Comparison of ENCODE assay signal across 22 mouse cellular contexts in the genomic region with DNA sequence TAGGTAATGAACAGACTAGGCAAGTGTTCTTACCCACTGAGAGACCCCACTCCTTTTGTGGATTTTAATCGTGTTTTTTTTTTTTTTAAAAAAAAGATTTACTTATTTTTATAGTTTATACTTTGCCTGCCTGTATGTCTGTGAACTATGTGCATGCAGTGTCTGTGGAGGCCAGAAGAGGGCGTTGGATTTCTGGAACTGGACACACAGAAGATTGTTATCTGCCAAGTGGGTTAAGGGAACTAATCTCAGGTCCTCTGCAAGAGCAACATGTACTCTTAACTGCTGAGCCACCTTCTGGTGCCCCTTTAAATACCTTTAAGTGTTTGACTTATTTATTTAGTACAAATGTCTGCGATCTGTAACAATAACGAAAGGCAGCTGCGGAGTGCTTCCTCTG.
DNase-seq lines count a peak whose midpoint lies in the region; ATAC-seq and TF ChIP-seq lines count a peak whose summit lies in the region.
"Had no signal": no experiment of that assay in that cellular context is flagged by ENCODE, and none has a peak within 500 bp of the region (broad histone marks: within the 10 kb centered on the region; RNA-seq: fewer than 3 reads in every experiment).

No protein-coding gene starts in this region.

- ATAC-seq in liver, embryonic 14.5 days (ENCODE audit: insufficient read depth) = no peak
- no peak for ATAC-seq in liver, embryonic 11.5 days (replicated peaks; ENCODE audit: low FRiP score)
- ATAC-seq in kidney, embryonic 15.5 days (replicated peaks; ENCODE audit: low FRiP score) = no peak
- ATAC-seq: forebrain, embryonic 13.5 days had no signal

- H3K27me3 ChIP-seq in liver, embryonic 14.5 days (ENCODE audit: control insufficient read depth, insufficient read depth, low read length) = no peaks in the 10 kb centered on the region
- no peaks in the 10 kb centered on the region for H3K27me3 ChIP-seq in liver, embryonic 11.5 days (replicated peaks; ENCODE audit: control insufficient read depth, insufficient read depth, low read length)
- H3K27me3 ChIP-seq in CH12.LX (replicated peaks) = no peaks in the 10 kb centered on the region
- no peaks in the 10 kb centered on the region for H3K27me3 ChIP-seq in kidney, embryonic 15.5 days
- H3K27me3 ChIP-seq: forebrain, embryonic 13.5 days; limb, embryonic 15.5 days; lung, embryonic 15.5 days; neural tube, embryonic 12.5 days; stomach, embryonic 15.5 days had no signal

- no peak for TF ChIP-seq RAD21 in CH12.LX (IDR thresholded peaks at IDR 0.05; ENCODE audit: low read depth, low read length)

- in situ Hi-C loops in CH12.LX (cut with MboI; ENCODE audit: low pct_ligation_motif_present, low pct_unique_long_range_greater_than_20kb, low sequenced_read_pairs) = loop anchor here (25.0 kb wide), 1 partner anchor 490 kb away; a partner anchor contains a TSS

- H3K9ac ChIP-seq in liver, embryonic 14.5 days (replicated peaks) = no peak overlapping the region
- no peak overlapping the region for H3K9ac ChIP-seq in liver, embryonic 11.5 days (ENCODE audit: low read depth, low read length)
- H3K9ac ChIP-seq in CH12.LX (ENCODE audit: insufficient read depth, low read depth) = no peak overlapping the region
- H3K9ac ChIP-seq in kidney, embryonic 15.5 days = no peak overlapping the region
- H3K9ac ChIP-seq: forebrain, embryonic 13.5 days; limb, embryonic 15.5 days; lung, embryonic 15.5 days; neural tube, embryonic 12.5 days; stomach, embryonic 15.5 days had no signal

- no peak for TF ChIP-seq POLR2A in CH12.LX (IDR thresholded peaks at IDR 0.05; ENCODE audit: low read depth, low read length)

- peaks cover 0 to 5% of the 10 kb centered on the region in 2 experiments; a peak in 2 of 4 replicates for H3K4me1 ChIP-seq in liver, embryonic 14.5 days (replicated peaks; ENCODE audit: control insufficient read depth in 2 of 2, insufficient read depth in 2 of 2, low read length in 1 of 2)
- H3K4me1 ChIP-seq in liver, embryonic 11.5 days (replicated peaks; ENCODE audit: control insufficient read depth, insufficient read depth, low read length) = peaks cover 16% of the 10 kb centered on the region
- no peaks in the 10 kb centered on the region for H3K4me1 ChIP-seq in CH12.LX (ENCODE audit: control insufficient read depth in 1 of 2, insufficient read depth in 2 of 2)
- peaks cover 17% of the 10 kb centered on the region for H3K4me1 ChIP-seq in kidney, embryonic 15.5 days
- H3K4me1 ChIP-seq: forebrain, embryonic 13.5 days; stomach, embryonic 15.5 days had no signal

- dilution Hi-C loops in CH12.LX (cut with MboI; ENCODE audit: extremely low pct_ligation_motif_present, extremely low pct_unique_long_range_greater_than_20kb, low sequenced_read_pairs) = no loop called here

- H3K36me3 ChIP-seq in liver, embryonic 14.5 days (replicated peaks; ENCODE audit: control insufficient read depth, insufficient read depth, low read depth) = no peaks in the 10 kb centered on the region
- no peaks in the 10 kb centered on the region for H3K36me3 ChIP-seq in liver, embryonic 11.5 days (ENCODE audit: control insufficient read depth, insufficient read depth, low read length)
- peaks cover 0 to 43% of the 10 kb centered on the region in 2 experiments for H3K36me3 ChIP-seq in CH12.LX (replicated peaks in 1 of 2; ENCODE audit: control insufficient read depth in 1 of 2, insufficient read depth in 1 of 2, low read length in 1 of 2)
- peaks cover 3% of the 10 kb centered on the region; the same call in 1 of the 2 replicates for H3K36me3 ChIP-seq in kidney, embryonic 15.5 days
- H3K36me3 ChIP-seq: limb, embryonic 15.5 days; lung, embryonic 15.5 days; neural tube, embryonic 12.5 days; stomach, embryonic 15.5 days had no signal

- no peak for TF ChIP-seq EP300 in liver, embryonic 14.5 days (IDR thresholded peaks at IDR 0.05; ENCODE audit: low read depth)
- TF ChIP-seq EP300 in CH12.LX (IDR thresholded peaks at IDR 0.05; ENCODE audit: low read length) = no peak

- WGBS in liver, embryonic 14.5 days (ENCODE audit: insufficient replicate concordance) = 68% methylated on average over 5 of the region's 5 CpGs
- WGBS in liver, embryonic 11.5 days = 65% methylated on average over 5 of the region's 5 CpGs
- WGBS in kidney, embryonic 15.5 days = 55% methylated on average over 5 of the region's 5 CpGs

- H3K4me2 ChIP-seq in liver, embryonic 14.5 days (ENCODE audit: low read depth) = no peak overlapping the region
- no peak overlapping the region for H3K4me2 ChIP-seq in liver, embryonic 11.5 days
- H3K4me2 ChIP-seq in CH12.LX (ENCODE audit: insufficient read depth, low read depth, poor library complexity, severe bottlenecking) = no peak overlapping the region
- H3K4me2 ChIP-seq in kidney, embryonic 15.5 days = no peak overlapping the region
- H3K4me2 ChIP-seq: forebrain, embryonic 13.5 days; limb, embryonic 15.5 days; lung, embryonic 15.5 days; midbrain, embryonic 11.5 days; neural tube, embryonic 12.5 days; stomach, embryonic 15.5 days had no signal

- no peak overlapping the region for H3K4me3 ChIP-seq in gastrocnemius, adult 2 months
- H3K4me3 ChIP-seq in liver, embryonic 14.5 days (ENCODE audit: insufficient read depth in 1 of 2, low read depth in 2 of 2, low read length in 2 of 2) = no peak overlapping the region
- no peak overlapping the region for H3K4me3 ChIP-seq in liver, embryonic 11.5 days (ENCODE audit: low read depth, low read length)
- no peak overlapping the region for H3K4me3 ChIP-seq in CH12.LX (replicated peaks in 1 of 3; ENCODE audit: low read depth in 2 of 3, low read length in 2 of 3, poor library complexity in 1 of 3)
- H3K4me3 ChIP-seq in kidney, embryonic 15.5 days (replicated peaks) = no peak overlapping the region
- H3K4me3 ChIP-seq: forebrain, embryonic 13.5 days; heart, embryonic 10.5 days; limb, embryonic 15.5 days; lung, embryonic 15.5 days; neural tube, embryonic 12.5 days; stomach, embryonic 15.5 days had no signal

- intact Hi-C loops in gastrocnemius, adult 2 months (cut with DNase I) = no loop called here

- TF ChIP-seq CTCF in gastrocnemius, adult 2 months (IDR thresholded peaks at IDR 0.05) = peak; percentile 26; the same call in 1 of the 2 replicates
- TF ChIP-seq CTCF in liver, embryonic 14.5 days (IDR thresholded peaks at IDR 0.05; ENCODE audit: low read depth) = peak; percentile 41; the same call in 1 of the 2 replicates
- no peak for TF ChIP-seq CTCF in CH12.LX (conservative IDR thresholded peaks at IDR 0.05 in 1 of 2, IDR thresholded peaks at IDR 0.05 in 1 of 2; ENCODE audit: low read depth in 2 of 2, low read length in 2 of 2)

- H3K79me2 ChIP-seq in CH12.LX (replicated peaks; ENCODE audit: control insufficient read depth, extremely low read depth, insufficient read depth, poor library complexity, severe bottlenecking) = no peaks in the 10 kb centered on the region

- no peak overlapping the region for H3K27ac ChIP-seq in gastrocnemius, adult 2 months
- no peak overlapping the region for H3K27ac ChIP-seq in liver, embryonic 14.5 days
- H3K27ac ChIP-seq in liver, embryonic 11.5 days (ENCODE audit: low read depth, low read length) = no peak overlapping the region
- H3K27ac ChIP-seq in CH12.LX (ENCODE audit: insufficient read depth, low read depth) = no peak overlapping the region
- no peak overlapping the region for H3K27ac ChIP-seq in kidney, embryonic 15.5 days
- H3K27ac ChIP-seq: forebrain, embryonic 13.5 days; heart, embryonic 10.5 days; limb, embryonic 15.5 days; lung, embryonic 15.5 days; neural tube, embryonic 12.5 days; stomach, embryonic 15.5 days had no signal

- DNase-seq in gastrocnemius, adult 2 months = no peak
- no peak for DNase-seq in gastrocnemius, adult 8-10 months (ENCODE audit: low spot score in 2 of 2)
- no peak for DNase-seq in liver, embryonic 14.5 days (ENCODE audit: low read depth in 3 of 3, low spot score in 3 of 3)
- no peak for DNase-seq in liver, embryonic 11.5 days (ENCODE audit: low spot score)
- DNase-seq in CH12.LX (ENCODE audit: extremely low read depth) = no peak
- peak; percentile 63 for DNase-seq in ZHBTc4 (ENCODE audit: low read depth, low spot score)
- DNase-seq in ovary, postnatal 10 days (ENCODE audit: low spot score) = no peak
- DNase-seq: adrenal gland, adult 2 months; B cell, adult 2 months; cerebellum, adult 9-10 months; heart, postnatal 10 days; layer of hippocampus, postnatal 36 days; right cerebral cortex, adult 18-20 months; thymus, postnatal 25 days had no signal

- H3K9me3 ChIP-seq in liver, embryonic 14.5 days (ENCODE audit: control insufficient read depth, low read length) = no peaks in the 10 kb centered on the region
- no peaks in the 10 kb centered on the region for H3K9me3 ChIP-seq in liver, embryonic 11.5 days (ENCODE audit: control insufficient read depth, low read length)
- H3K9me3 ChIP-seq in CH12.LX (replicated peaks; ENCODE audit: low read length) = peaks cover 14% of the 10 kb centered on the region
- no peaks in the 10 kb centered on the region for H3K9me3 ChIP-seq in kidney, embryonic 15.5 days (replicated peaks)
- H3K9me3 ChIP-seq: forebrain, embryonic 13.5 days; heart, embryonic 10.5 days; limb, embryonic 15.5 days; lung, embryonic 15.5 days; neural tube, embryonic 12.5 days; stomach, embryonic 15.5 days had no signal

TF ChIP-seq in CH12.LX, 34 proteins besides CTCF, POLR2A, EP300 and RAD21:
- TF ChIP-seq ZKSCAN1 (IDR thresholded peaks at IDR 0.05; ENCODE audit: borderline replicate concordance, low read depth, low read length) (no peak), SMC3 (IDR thresholded peaks at IDR 0.05; ENCODE audit: low read depth, low read length) (0 out of 2 replicates have a peak, but pooled peaks have one; percentile 3)

Comparison
In these comparisons a context has a peak if more than half of its experiments do, and no peak if none do; other contexts are left out.
1. CTCF ChIP-seq: peak in gastrocnemius, adult 2 months (single experiment) and liver, embryonic 14.5 days (single experiment); none in CH12.LX (0 of 2).